Mouse (Mus musculus): ENCODE results near the gene Brsk2.
A peak's percentile ranks its signal among the peaks of the same experiment; 100 is the strongest.
"Not testable (repeated sequence)": the region's sequence is repeated elsewhere in the genome, so short reads cannot be mapped to it uniquely, and the experiment has no call there.

The Brsk2 gene

DNA sequence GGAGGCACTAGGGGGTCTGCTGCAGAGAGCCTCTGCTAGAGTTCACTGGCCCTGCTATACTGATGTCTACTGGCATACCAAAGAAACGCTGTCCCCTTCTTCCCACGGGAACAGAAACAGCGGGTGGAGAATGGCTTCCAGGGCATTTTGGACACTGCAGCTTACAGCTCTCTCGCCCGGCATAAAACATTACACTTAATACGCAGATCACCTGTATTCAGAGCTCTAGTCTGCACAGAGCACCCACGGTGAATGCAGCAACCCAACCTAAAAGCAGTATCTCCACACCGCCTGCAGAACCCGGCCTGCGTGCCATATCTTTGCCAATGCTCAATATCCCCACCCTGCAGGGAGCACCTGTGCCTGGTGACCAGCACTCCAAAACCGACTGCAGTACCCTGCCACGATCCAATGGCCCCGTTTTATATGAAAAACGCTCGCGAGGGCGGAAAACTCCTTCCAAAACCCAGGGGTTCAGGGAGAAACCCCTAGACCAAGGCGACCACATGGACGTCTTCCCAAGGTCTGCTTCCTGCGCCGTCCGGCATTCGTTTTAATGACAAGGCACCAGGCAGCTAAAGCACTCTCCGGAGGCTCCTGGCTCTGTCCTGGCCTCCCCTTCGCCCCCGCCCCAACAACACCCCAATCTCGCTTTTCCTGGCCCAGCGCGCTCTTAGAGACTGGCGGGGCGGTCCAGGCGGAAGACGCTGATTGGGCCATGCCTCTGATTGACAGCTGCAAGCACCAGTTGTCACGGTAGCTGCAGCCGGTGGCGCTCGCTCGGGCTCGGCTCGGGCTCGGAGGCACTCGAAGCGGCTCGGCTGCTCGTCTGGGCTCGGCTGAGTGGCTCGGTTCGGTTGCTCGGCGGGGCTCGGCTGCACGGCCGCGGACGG, at the start of gene Brsk2:
Gene Brsk2 (plus strand): TSS at position 846 of the 893 bp plus-strand sequence.
- DNase-seq, result peak; percentile 98

DNA sequence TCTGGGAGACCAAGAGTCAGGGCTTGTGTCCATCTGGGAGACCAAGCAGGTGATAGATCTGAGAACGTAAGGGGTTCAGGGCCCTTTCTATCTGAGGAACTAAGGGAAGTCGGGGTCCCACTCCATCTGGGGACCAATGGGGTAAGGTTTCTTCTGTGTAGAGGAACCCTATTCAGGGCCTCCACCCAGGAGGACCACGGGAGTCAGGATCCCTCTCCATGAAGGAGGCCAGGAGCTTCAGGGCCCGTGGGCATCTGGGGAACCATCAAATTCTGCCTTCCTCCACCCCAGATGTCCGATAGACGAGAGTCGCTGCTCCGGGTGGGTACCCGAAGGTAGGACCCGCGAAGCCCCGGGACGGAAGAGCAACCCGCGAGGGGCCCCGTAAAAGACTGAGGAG, 47.7 kb upstream of the Brsk2 start:
- peak; percentile 10 for DNase-seq

DNA sequence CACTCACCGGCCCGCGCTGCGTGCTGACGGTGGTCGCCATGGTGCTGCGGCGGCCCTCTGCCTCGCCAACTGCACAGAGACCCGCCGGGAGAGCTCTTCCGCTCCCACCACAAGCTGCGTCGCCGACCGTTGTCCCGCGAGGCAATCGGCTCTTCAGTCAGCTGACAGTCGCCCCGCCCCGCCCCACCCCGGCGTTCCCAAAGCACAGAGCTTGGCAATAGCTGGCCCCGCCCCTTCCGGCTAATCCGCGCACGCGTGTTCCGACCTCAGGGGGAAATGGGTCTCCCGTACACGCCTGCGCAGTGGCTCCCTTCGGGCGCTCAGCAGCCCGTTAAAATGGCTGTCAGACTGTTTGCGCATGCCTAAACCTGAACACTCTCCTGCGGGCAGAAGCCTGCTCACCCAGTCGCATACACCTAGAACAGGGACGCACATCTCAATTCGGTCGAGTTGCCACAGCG, 47.3 kb upstream of the Brsk2 start:
- DNase-seq, result peak; percentile 99

DNA sequence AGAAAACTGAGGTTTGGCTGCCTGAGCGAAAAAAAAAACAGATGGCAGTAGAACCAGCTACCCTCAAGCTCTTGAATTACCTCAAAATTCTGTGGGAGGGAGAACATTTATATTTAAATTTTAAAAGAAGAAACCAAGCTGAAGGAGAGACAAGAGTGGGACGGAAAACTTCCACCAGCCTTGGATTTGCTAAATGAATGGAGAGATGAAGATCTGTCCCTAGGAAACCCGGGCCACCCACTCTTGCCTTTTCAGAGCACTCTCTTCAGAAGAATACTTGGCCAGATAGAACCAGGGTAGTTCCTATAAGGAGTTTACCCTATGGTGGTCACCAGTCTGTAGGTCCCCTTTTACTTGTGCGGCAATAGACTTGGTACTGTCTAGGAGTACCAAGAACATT, 46.8 kb upstream of the Brsk2 start:
- peak; percentile 76 for DNase-seq

DNA sequence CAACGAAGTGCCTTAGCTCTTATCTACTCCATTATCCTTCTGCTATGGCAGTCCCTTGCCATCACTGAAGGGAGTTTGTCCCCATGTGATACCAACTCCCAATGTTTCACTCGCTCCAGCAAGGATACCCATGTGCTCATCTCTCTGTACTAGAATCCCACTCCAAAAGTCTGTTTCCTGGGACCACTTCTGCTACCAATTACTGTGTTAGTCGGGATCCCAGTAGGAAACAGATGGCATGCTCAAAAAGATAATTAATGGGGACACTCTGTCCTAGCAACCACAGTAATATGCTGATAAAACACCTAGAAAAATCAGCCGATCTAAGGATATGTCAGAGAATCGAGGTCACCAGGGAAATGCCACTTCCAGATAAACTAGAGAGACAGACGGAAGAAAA, 41.0 kb upstream of the Brsk2 start:
- no peak for DNase-seq

DNA sequence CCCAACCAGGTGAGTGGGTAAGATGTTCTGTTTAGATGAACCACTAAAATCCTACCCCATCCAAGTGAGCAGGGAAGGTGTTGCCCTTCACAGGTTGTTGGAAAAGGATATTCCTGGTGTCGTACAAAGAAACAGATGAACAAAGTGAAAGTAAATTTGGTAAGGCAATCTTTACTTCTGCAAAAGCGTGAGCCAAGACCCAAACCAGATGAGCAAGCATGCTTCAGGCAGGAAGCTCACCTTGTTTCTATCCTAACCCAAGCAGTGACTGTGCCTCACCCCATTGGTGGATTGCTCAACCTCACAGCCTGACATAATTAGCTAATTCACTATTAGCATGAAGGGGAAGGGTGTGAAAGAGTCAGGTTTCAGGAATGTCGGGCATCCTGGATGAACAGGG, 38.2 kb upstream of the Brsk2 start:
- no peak for DNase-seq

DNA sequence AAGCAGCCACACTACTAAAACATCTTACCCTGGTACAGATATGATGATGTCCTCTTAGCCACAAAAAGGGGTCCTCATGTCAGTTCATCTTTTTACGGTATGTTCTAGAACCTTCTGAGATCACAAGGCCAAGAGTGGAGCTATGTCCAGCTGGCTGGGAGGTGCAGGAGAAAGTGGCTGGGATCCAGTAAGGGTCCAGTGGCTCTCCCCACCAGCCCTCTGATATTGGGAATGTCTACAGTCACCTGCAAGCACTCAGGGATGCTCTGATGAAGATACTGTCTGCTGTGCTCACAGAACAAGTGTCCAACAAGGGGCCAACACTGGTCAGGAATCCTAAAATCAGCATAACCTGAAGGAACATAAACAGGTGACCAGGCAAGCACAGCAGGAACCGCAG, 31.1 kb upstream of the Brsk2 start, which contains the start of gene Tollip:
Gene Tollip (minus strand): TSS at position 101 of the 400 bp plus-strand sequence.
- no peak for DNase-seq

DNA sequence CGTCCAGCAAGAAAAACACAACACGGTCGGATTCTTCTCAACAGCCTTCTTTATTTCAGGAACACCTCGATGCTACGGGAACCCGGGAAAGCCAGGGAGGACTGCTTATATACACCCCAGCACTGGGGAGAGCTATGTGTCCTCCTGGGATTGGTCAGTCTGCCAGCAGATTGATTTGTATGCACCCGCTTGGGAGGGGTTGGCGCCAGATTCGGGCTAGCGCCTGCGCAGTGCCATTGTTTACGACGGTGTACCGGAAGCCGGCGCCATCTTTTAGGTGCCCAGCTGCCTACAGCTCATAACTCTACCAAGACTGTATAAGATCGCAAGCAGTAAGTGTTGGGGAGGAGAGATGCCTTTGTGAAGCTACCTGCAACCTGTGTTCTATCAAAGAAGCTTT, 25.4 kb upstream of the Brsk2 start:
- not testable (repeated sequence) for DNase-seq

DNA sequence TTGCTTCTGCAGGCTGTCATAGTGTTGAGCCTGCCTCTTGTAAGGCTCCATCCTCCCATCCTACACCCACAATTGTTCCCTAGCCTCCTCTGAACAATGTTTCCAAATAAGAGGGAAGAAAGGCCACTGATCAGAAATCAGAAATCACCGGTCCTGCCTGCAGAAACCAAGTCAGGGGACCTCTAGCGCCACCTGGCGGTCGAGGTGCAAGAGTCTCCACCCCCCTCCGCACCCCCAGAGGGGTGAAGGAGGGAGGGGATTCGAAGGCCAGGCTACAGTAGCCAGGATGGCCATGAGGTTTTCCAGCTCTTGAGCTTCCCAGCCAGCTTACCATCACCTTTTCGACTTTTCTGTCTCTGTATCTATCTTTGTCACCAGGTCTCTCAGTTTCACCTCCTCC, 24.6 kb upstream of the Brsk2 start:
- peak; percentile 52 for DNase-seq

DNA sequence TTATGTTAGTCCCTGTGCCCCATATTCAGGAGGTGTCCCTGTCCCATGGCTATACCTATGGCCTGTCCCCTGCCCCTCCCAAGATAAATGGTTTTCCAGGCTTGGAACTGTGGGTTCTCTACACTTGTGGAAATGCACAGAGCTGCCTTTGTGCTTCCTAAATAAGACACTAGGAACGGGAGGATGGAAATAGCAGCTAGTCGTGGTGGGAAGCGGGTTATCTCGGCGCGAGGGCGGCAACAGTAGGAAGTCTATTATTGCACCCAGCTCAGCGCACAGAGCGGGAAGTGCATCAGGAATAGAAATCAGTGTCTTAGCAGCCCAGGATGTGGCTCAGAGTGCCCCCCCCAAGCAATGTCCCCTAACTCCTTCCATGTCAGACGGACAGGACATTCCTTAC, 20.9 kb upstream of the Brsk2 start:
- DNase-seq, result peak; percentile 88

DNA sequence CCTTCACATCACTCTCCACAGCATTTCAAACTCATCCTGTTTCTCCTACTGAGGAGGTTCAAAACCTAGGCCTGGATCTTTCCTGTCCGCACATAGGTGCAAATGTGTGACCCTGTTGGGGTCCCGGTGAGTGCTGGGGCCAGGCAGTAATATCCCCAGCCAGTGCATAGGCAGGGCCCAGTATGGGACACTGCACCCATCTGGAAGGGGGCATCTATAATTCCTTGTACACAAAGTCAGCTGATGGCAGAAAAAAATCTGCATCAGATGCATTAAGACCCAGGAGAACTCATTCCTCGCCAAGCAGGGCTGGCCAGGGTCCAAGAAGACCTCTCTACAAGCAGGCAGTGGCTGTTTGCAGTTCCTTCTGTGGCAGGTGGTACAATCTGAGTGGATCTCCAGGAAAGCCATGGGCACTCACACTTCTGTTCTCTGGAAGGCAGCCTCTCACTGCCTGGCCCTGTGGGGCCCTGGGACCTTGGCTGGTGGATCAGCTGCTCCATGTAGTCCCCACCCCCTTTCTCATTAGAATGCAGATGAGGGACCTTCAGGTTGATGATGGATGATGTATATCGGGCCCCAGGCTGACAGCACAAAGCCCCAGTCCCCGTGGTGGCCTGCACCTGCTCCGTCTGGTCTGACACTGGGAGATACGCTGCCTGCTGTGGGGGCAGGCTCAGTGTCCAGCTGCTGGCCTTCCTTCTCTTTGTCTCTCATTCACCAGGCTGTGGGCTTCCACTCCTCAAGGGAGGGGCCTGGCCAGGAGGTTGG, 15.2 kb upstream of the Brsk2 start:
- no peak for DNase-seq

DNA sequence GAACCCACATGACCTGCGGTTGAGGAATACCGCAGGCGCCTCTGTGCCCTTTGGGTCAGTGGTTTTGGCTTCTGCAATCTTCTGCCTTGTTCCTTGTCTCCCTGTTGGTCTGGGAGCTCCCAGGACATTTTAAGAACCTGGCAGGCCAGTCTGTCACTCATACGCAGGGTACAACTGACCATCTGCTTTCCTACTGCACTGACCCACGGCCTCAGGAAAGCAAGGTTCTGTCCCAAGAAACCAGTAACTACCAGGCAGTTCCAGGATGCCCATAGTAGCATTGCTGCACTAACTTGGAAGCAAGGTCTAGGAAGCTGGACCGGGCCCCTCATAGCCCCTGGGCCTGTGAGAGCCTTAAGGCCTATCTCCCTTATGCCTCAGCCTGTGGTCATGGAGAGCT, 14.6 kb upstream of the Brsk2 start:
- no peak for DNase-seq

DNA sequence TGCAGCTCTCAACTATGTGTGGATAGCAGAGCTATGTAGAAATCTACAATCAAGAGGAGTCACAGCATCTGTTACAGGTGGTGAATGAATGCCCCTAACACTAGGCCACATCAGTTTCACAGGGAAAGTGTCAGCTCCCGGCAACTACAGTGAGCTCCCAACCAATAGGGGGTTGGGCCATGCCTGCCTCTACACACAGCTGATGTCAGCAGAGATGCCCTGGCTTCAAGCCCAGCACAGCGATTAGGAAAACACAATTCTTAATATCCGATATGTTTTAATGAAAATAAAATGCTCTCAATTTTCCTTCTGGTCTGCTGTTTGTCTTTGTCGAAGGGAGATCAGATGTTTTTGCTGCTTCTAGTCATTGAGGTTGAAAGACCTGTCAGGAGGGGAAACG, 6.1 kb upstream of the Brsk2 start:
- DNase-seq, result no peak

DNA sequence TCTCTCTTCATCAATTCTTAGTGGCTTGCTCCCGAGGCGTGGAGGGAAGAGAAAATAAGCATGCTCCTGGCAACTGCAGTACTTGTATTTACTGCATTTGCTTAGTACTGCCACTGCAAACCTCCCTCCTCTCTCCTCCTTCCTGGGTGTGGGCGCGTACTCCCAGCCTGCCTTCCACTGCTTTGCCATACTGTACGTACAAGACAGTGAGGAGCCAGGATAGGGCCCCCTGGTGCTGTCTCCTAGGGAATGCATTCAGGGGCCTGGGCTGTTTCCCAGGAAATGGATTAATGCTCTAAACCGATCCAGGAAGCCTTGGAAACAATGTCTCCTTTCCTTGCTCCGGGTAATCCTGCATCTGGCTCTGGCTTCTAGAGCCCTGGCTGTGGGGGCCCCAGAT, 3.6 kb upstream of the Brsk2 start:
- DNase-seq, result peak; percentile 87

DNA sequence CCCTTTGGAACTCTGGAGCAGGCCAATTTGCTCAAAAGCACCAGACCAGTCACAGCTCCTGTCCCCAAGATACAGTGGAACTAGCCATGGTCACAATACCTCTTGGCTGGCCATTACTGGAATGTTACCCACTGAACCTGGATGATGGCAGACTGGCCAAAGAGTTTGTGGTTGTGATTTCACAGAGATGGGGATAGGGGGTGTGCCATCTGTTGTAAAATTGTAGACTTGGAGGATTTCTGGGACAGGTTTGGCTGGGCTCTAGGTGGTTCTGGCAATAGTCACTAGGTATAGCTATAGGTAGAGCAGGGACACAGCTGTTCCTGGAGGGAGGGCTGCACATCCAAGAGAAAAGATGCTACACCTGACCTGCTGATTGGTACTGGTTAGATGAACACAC, 2.0 kb upstream of the Brsk2 start:
- no peak for DNase-seq

DNA sequence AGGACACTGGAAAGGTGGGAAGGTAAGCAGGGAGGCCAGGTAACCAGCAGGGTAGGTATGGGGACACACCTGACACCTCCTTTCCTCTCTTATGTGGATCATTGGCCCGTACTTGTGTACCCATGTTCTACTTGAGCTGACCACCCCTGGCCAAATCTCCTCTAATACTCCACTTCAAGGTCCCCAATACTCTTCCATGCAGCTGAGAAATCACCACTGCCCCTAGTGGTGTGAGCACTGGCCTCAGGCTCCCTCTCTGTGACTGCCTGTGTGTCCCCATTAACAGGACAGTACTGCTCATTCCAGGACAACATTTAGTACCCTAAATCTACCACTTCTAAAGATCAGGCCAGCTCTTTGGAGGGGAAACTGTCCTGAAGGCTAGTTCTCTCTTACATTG, 1.5 kb upstream of the Brsk2 start:
- DNase-seq, result no peak

DNA sequence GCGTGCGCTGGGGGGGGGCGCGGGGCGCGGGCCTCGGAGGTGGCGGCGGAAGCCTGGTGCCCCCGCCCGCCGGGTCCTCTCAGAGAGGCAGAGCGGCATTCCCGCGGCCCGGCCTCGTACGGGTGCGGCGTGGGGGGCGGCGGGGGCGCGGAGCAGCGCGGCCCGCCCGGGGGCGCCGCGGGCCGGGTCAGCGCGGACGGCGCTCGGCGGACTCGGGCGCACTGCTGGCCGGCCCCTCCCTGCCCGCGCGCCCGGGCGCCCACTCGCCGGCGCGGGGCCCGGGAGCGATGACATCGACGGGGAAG, 200 bp downstream of the Brsk2 start:
- DNase-seq, result no peak

DNA sequence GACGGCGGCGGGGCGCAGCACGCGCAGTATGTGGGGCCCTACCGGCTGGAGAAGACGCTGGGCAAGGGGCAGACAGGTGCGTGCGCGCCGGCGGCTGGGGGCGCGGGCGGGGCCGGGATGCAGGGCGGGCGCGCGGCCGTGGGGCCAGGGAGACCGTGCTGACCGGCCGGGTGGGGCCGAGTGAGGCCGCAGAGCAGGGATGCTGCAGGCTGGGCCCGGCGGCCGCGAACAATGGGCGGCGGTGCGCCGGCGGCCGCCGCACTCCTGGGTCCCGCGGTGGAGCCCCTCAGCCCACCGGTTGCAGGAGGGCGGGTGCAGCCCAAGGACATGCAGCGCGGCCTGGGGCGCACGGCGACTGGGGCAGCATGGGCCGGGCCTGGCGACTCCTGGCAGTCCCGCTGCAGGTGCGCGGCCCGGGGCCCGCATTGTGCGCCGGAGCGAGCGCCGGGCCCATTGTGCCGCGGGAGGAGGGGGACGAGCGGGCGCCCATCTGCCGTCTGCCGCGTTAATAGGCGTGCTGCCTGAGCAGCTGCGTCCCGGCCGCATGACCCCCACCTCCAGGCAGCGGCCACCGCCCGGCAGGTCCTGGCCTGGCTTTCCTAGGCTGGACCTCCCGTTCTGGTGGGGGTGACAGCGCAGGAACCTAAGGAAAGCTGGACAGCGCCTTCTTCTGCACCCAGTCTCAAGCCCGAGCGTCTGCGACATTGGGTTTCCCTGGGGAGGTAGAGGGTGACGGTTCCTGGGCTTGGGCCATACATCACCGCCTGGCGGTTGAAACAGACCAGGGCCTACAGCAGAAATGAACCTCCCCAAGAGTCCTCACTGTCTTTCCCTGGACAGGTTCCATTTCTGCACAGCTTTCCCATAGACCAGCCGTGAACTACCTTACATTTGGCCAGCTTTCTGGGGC, 808 bp downstream of the Brsk2 start:
- peak; percentile 48 for DNase-seq

DNA sequence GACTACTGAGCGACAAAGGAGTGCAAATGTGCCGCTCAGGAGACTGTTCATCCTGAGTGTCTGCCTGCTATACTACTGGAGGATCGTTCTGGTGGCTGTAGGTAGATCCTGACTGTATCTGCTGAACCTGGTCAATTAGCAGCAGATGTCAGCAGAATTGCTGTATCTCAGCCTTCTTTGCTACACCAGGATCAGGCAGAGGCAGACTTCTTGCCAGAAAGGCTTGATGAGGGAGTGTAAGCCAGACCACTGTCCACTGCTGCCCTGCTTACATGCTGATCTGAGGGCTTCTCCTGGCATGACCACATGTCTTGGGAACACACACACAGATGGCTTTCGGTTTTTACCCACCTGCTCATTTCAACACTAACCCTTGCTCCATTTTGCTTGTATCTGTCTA, 2.3 kb downstream of the Brsk2 start:
- DNase-seq, result no peak

DNA sequence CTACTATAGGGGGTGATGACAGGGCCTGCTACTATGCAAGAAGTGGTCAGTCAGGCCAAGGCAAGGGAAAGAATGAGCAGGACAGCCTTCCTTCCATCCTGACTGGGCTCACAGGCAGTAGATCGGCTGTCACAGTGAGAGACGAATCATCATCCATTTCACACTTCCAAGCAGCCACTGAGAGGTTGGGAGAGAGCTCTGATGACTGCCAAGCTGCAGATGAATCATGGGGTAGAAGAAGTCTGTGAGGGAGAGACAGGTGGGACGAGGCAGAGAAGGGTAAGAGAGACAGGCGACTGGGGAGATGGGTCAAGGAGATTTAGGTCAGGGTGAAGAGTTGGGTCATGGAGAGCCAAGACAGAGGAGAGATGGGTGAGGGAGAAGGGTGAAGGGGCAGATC, 3.4 kb downstream of the Brsk2 start:
- DNase-seq, result peak; percentile 73

DNA sequence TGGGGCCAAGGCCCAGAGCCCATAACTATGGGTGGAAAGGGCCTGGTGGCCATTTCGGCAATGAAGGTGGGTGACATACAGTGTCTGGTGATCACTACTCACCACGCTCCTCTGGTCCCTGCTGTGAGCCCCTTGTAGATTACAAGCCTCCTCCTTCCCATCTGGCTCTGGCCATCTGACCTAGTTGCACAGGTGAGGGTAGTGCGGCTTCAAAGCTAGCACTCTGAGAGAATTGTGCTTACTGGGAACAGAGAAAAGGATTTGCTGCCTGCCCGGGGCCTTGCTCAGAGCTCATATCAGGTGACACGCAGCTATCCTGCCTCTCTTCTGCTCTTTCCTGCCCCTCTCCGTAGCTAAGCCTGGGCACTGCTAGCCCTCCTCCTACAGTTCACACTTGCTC, 4.1 kb downstream of the Brsk2 start:
- no peak for DNase-seq

DNA sequence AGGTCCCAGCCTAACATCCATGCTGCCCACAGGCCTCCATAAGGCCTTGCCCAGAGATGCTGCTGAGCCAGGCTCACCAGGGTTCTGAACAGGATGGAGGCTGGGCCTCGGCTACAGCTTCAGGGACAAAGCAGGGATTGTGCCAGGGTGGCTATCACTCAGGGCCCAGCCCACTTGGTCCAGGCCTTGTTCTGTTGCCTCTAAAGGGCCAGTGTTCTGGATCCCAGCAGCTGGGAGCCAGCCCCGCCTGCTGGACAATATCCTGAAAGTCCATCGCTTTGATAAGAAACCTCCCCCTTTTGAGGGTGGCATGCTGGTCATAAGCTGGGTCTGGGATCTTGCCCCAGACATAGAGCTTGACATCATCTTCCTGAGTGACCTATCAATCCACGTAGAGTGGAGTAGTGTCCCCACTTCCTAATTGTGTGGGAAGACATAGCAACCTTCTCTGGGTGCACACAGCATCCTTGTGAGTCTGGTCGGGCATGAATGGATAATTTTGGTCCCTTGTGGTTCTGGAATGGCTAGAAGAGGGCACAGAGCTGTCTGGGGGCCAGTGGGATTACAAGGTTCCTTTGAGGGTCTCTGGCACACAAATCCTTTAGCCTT, 6.1 kb downstream of the Brsk2 start:
- peak; percentile 71 for DNase-seq

DNA sequence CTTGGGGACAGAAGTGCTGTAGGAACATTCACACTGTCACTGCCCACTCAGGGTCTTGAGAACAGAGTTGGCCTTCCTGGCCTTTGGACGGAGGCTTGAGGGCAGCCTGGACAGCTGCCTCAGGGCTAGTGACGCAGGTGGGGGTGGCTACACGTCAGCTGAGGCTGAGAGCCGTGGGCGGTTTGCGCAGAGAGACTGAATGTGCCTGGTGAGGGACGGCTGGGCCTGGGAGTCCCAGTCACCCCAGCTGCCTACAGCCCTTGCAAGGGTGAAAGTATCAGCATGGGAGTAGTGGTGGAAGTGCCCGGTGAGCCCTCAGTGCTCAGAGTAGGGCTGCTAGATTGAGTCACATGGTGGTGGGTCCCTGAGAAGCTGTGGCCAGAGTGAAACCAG, 6.6 kb downstream of the Brsk2 start:
- peak; percentile 74 for DNase-seq
